Mouse (Mus musculus) embryonic facial prominence, embryonic 10.5 days (tissue): ENCODE results near the gene Myocos. TPM values are rescaled to one million over a fixed set of nuclear protein-coding genes. Genes with fewer than 3 reads are reported as not detected.
"Not testable (repeated sequence)": the region's sequence is repeated elsewhere in the genome, so short reads cannot be mapped to it uniquely, and the experiment has no call there.

ENCODE experiments used
- DNase-seq: peaks from one replicate; pipeline ENCODE4 v3.0.0-alpha.2; 2017; ENCODE audit warnings: low spot score
- H3K27ac ChIP-seq: fragments of 300-500 bp; sonication (generic); replicated peaks from 2 replicates; pipeline ENCODE4 v1.5.1; 2016; ENCODE audit warnings: mild to moderate bottlenecking
- H3K27me3 ChIP-seq: fragments of 300-500 bp; sonication (generic); replicated peaks from 2 replicates; pipeline ENCODE4 v1.6.1; 2016; ENCODE audit warnings: low read depth, mild to moderate bottlenecking; ENCODE audit not compliant: poor library complexity, severe bottlenecking
- H3K36me3 ChIP-seq: fragments of 300-500 bp; sonication (generic); replicated peaks from 2 replicates; pipeline ENCODE4 v1.6.1; 2016; ENCODE audit warnings: mild to moderate bottlenecking, moderate library complexity
- H3K4me1 ChIP-seq: fragments of 300-500 bp; sonication (generic); 2 replicates; pipeline ENCODE4 v1.6.1; 2016
- H3K4me3 ChIP-seq: fragments of 300-500 bp; sonication (generic); 2 replicates; pipeline ENCODE4 v1.5.1; 2016; ENCODE audit warnings: mild to moderate bottlenecking, moderate library complexity
- H3K9me3 ChIP-seq: fragments of 300-500 bp; sonication (generic); 2 replicates; pipeline ENCODE4 v1.6.1; 2016; ENCODE audit warnings: mild to moderate bottlenecking
- WGBS: fragments of 180-500 bp; shearing (Covaris S2); methylation state at CpG from one replicate; pipeline ENCODE4 v1.1.7; 2016; 5-methylcytosine and 5-hydroxymethylcytosine counted together
- polyA plus RNA-seq: library from polyadenylated mRNA; unstranded; fragments of >200 nt; fragmentation: Nextera tagmentation; extraction: Ambion mirVana; gene quantifications from 2 replicates; pipeline ENCODE4 v1.2.1, GENCODE M21; 2016

The Myocos gene
- polyA plus RNA-seq, 1 experiment from 2014 or later = not detected

- no peak for DNase-seq
- 85% methylated on average over 10 of the region's 10 CpGs for WGBS
- H3K4me3 ChIP-seq = no peak within 1 kb of the TSS
Observed at GRCm38 (mm10) chr1:162639051-162639750, 18.8 kb downstream of the Myocos start, which contains the start of gene Myoc. TSS of gene Myoc (plus strand) at chr1:162639155.

GRCm38 (mm10) chr1:162638535-162638934 is 19.5 kb downstream of the Myocos start:
- 87% methylated on average over 4 of the region's 4 CpGs for WGBS
- DNase-seq = no peak
- H3K27me3 ChIP-seq = no peaks in the 10 kb centered on the region

More at GRCm38 (mm10) chr1:162639051-162639750, 18.8 kb downstream of the Myocos start, which contains the start of gene Myoc:
- H3K27ac ChIP-seq = no peak within 1 kb of the TSS
- H3K27me3 ChIP-seq = no peaks in the 10 kb centered on the region
- no peaks in the 10 kb centered on the region for H3K36me3 ChIP-seq
- H3K9me3 ChIP-seq = no peaks in the 10 kb centered on the region
- peaks cover 22% of the 10 kb centered on the region for H3K4me1 ChIP-seq

GRCm38 (mm10) chr1:162636516-162636915 is 21.5 kb downstream of the Myocos start:
- H3K27ac ChIP-seq = 0 out of 2 replicates have a peak overlapping the region, but pooled peaks have one; percentile 5
- WGBS = 69% methylated on average over 3 of the region's 3 CpGs
- peaks cover 14% of the 10 kb centered on the region for H3K4me1 ChIP-seq
- no peak for DNase-seq
- H3K4me3 ChIP-seq = no peak overlapping the region
- H3K36me3 ChIP-seq = no peaks in the 10 kb centered on the region
- H3K9me3 ChIP-seq = no peaks in the 10 kb centered on the region
- H3K27me3 ChIP-seq = no peaks in the 10 kb centered on the region

More at GRCm38 (mm10) chr1:162638535-162638934, 19.5 kb downstream of the Myocos start:
- H3K27ac ChIP-seq = no peak overlapping the region
- H3K9me3 ChIP-seq = no peaks in the 10 kb centered on the region
- H3K4me3 ChIP-seq = no peak overlapping the region
- H3K4me1 ChIP-seq = peaks cover 18% of the 10 kb centered on the region
- no peaks in the 10 kb centered on the region for H3K36me3 ChIP-seq

GRCm38 (mm10) chr1:162635291-162635931 is 22.6 kb downstream of the Myocos start:
- not testable (repeated sequence) for H3K27me3 ChIP-seq, H3K9me3 ChIP-seq, H3K4me3 ChIP-seq, H3K36me3 ChIP-seq, DNase-seq, H3K27ac ChIP-seq
- H3K4me1 ChIP-seq = peaks cover 14% of the 10 kb centered on the region
- 37% methylated on average over 1 of the region's 1 CpGs for WGBS

GRCm38 (mm10) chr1:162628326-162628725 is 29.7 kb downstream of the Myocos start:
- not testable (repeated sequence) for H3K4me1 ChIP-seq, H3K9me3 ChIP-seq, DNase-seq, H3K4me3 ChIP-seq, H3K36me3 ChIP-seq, H3K27ac ChIP-seq, H3K27me3 ChIP-seq
- 96% methylated on average over 15 of the region's 15 CpGs for WGBS

- H3K4me1 ChIP-seq, DNase-seq, H3K27me3 ChIP-seq, H3K27ac ChIP-seq, H3K36me3 ChIP-seq, H3K4me3 ChIP-seq, H3K9me3 ChIP-seq: not testable (repeated sequence)
- 86% methylated on average over 4 of the region's 4 CpGs for WGBS
Observed at GRCm38 (mm10) chr1:162627821-162628220, 30.2 kb downstream of the Myocos start.

- 78% methylated on average over 7 of the region's 7 CpGs for WGBS
- Histone ChIP-seq H3K27ac (no peak overlapping the region), H3K4me1 (peaks cover 7% of the 10 kb centered on the region), H3K36me3 (no peaks in the 10 kb centered on the region), H3K9me3 (no peaks in the 10 kb centered on the region), H3K27me3 (no peaks in the 10 kb centered on the region), H3K4me3 (no peak overlapping the region)
- DNase-seq = no peak
Observed at GRCm38 (mm10) chr1:162625229-162625628, 32.8 kb downstream of the Myocos start.

- Histone ChIP-seq H3K4me3 (no peak overlapping the region), H3K27me3 (no peaks in the 10 kb centered on the region), H3K36me3 (no peaks in the 10 kb centered on the region), H3K9me3 (no peaks in the 10 kb centered on the region), H3K27ac (no peak overlapping the region), H3K4me1 (peaks cover 7% of the 10 kb centered on the region)
- no peak for DNase-seq
- WGBS = 48% methylated on average over 4 of the region's 4 CpGs
Observed at GRCm38 (mm10) chr1:162623895-162624294, 34.1 kb downstream of the Myocos start.

- Histone ChIP-seq H3K27me3 (no peaks in the 10 kb centered on the region), H3K4me1 (peaks cover 7% of the 10 kb centered on the region), H3K36me3 (no peaks in the 10 kb centered on the region), H3K4me3 (no peak overlapping the region), H3K27ac (no peak overlapping the region), H3K9me3 (no peaks in the 10 kb centered on the region)
- no peak for DNase-seq
- 68% methylated on average over 4 of the region's 4 CpGs for whole genome bisulfite sequencing
Observed at GRCm38 (mm10) chr1:162620487-162620886, 37.5 kb downstream of the Myocos start.

GRCm38 (mm10) chr1:162615511-162615910 is 42.5 kb downstream of the Myocos start:
- H3K4me3 ChIP-seq = no peak overlapping the region
- DNase-seq = no peak
- WGBS = 87% methylated on average over 1 of the region's 1 CpGs

GRCm38 (mm10) chr1:162611191-162611590 is 46.8 kb downstream of the Myocos start:
- no peaks in the 10 kb centered on the region for H3K9me3 ChIP-seq
- H3K27ac ChIP-seq = no peak overlapping the region
- no peak overlapping the region for H3K4me3 ChIP-seq
- no peak for DNase-seq
- H3K4me1 ChIP-seq = peaks cover 5% of the 10 kb centered on the region
- no peaks in the 10 kb centered on the region for H3K27me3 ChIP-seq
- WGBS = 68% methylated on average over 4 of the region's 4 CpGs
- no peaks in the 10 kb centered on the region for H3K36me3 ChIP-seq

More at GRCm38 (mm10) chr1:162615511-162615910, 42.5 kb downstream of the Myocos start:
- H3K27me3 ChIP-seq = no peaks in the 10 kb centered on the region
- no peaks in the 10 kb centered on the region for H3K9me3 ChIP-seq
- no peaks in the 10 kb centered on the region for H3K4me1 ChIP-seq
- no peaks in the 10 kb centered on the region for H3K36me3 ChIP-seq
- H3K27ac ChIP-seq = no peak overlapping the region

- no peaks in the 10 kb centered on the region for H3K27me3 ChIP-seq
- 43% methylated on average over 9 of the region's 9 CpGs for WGBS
- DNase-seq = no peak
- no peak overlapping the region for H3K4me3 ChIP-seq
- H3K9me3 ChIP-seq = no peaks in the 10 kb centered on the region
- no peak overlapping the region for H3K27ac ChIP-seq
- H3K4me1 ChIP-seq = peaks cover 5% of the 10 kb centered on the region
- no peaks in the 10 kb centered on the region for H3K36me3 ChIP-seq
Observed at GRCm38 (mm10) chr1:162609633-162610250, 48.3 kb downstream of the Myocos start.
